Mouse (Mus musculus) heart, embryonic 11.5 days (tissue): Measurements from ENCODE around the gene Kank2. TPM values are rescaled to one million over a fixed set of nuclear protein-coding genes. Genes with fewer than 3 reads are reported as not detected.

ENCODE experiments used
- ATAC-seq: fragments of 200-750 bp; cut with Nextera tagmentation; replicated peaks from 2 replicates; pipeline ENCODE4 v1.8.0; 2017; ENCODE audit warnings: moderate library complexity; ENCODE audit not compliant: insufficient number of reproducible peaks, low FRiP score, low TSS enrichment
- H3K27ac ChIP-seq: fragments of 300-500 bp; sonication (generic); 2 replicates; pipeline ENCODE4 v1.5.1; 2014; ENCODE audit warnings: mild to moderate bottlenecking, low read depth, low read length
- H3K27me3 ChIP-seq: fragments of 300-500 bp; sonication (generic); 2 replicates; pipeline ENCODE4 v1.6.1; 2014; ENCODE audit warnings: mild to moderate bottlenecking, low read length, mixed read lengths; ENCODE audit not compliant: control insufficient read depth, insufficient read depth
- H3K36me3 ChIP-seq: fragments of 300-500 bp; sonication (generic); 2 replicates; pipeline ENCODE4 v1.6.1; 2014; ENCODE audit warnings: mild to moderate bottlenecking, low read length, moderate library complexity, mixed read lengths; ENCODE audit not compliant: control insufficient read depth, insufficient read depth
- H3K4me1 ChIP-seq: fragments of 300-500 bp; sonication (generic); 2 replicates; pipeline ENCODE4 v1.6.1; 2014; ENCODE audit warnings: low read length; ENCODE audit not compliant: control insufficient read depth, insufficient read depth
- H3K4me2 ChIP-seq: fragments of 300-500 bp; sonication (generic); 2 replicates; pipeline ENCODE4 v1.6.1; 2014; ENCODE audit warnings: mild to moderate bottlenecking, moderate library complexity
- H3K4me3 ChIP-seq: fragments of 300-500 bp; sonication (generic); 2 replicates; pipeline ENCODE4 v1.5.1; 2014; ENCODE audit warnings: low read depth, low read length
- H3K9ac ChIP-seq: fragments of 300-500 bp; sonication (generic); 2 replicates; pipeline ENCODE4 v1.6.1; 2014; ENCODE audit warnings: mild to moderate bottlenecking, low read depth, low read length, moderate library complexity
- H3K9me3 ChIP-seq: fragments of 300-500 bp; sonication (generic); replicated peaks from 2 replicates; pipeline ENCODE4 v1.6.1; 2016; ENCODE audit warnings: low read length; ENCODE audit not compliant: control insufficient read depth
- WGBS: fragments of 180-500 bp; shearing (Covaris S2); extraction: QIAGEN DNeasy Blood & Tissue Kit; methylation state at CpG from one replicate; pipeline ENCODE4 v1.1.7; 2014; ENCODE audit not compliant: insufficient replicate concordance; 5-methylcytosine and 5-hydroxymethylcytosine counted together
- polyA plus RNA-seq: library from polyadenylated mRNA; unstranded; fragments of >200 nt; fragmentation: Nextera tagmentation; extraction: Ambion mirVana; gene quantifications from 2 replicates; pipeline ENCODE4 v1.2.1, GENCODE M21; 2014

The Kank2 gene
- polyA plus RNA-seq, 1 experiment from 2014 or later: 8.9 TPM

- whole genome bisulfite sequencing: 65% methylated on average over 4 of the region's 4 CpGs
- peaks cover 7% of the 10 kb centered on the region; the same call in 1 of the 2 replicates for H3K36me3 ChIP-seq
- no peak for ATAC-seq
These were observed 25.4 kb upstream of the Kank2 start for GRCm38 (mm10) chr9:21823957-21824356.

DNA sequence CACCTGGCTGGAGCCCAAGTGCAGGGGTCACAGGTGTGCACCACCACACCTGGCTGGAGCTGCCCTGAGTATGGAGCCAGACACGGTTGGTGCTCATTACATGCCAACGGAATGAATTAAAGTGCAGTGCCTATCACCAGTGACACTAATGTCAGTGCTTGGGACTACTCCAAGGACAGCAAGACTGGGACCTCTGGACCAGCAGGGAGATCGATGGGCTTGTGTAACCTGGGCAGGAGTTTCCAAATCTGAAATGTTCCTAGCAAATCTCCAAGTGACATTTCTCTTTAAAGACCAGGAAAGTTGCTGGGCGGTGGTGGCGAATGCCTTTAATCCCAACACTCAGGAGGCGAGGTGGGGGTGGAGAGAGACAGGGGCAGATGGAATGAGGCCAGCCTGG lies 24.1 kb upstream of the Kank2 start:
- Histone ChIP-seq H3K4me1 (no peaks in the 10 kb centered on the region), H3K27ac (no peak overlapping the region), H3K4me3 (no peak overlapping the region), H3K9me3 (no peaks in the 10 kb centered on the region), H3K9ac (no peak overlapping the region), H3K27me3 (no peaks in the 10 kb centered on the region), H3K4me2 (no peak overlapping the region), H3K36me3 (peaks cover 8% of the 10 kb centered on the region)
- 72% methylated on average over 6 of the region's 6 CpGs for WGBS
- no peak for ATAC-seq

More at GRCm38 (mm10) chr9:21823957-21824356, 25.4 kb upstream of the Kank2 start:
- H3K4me2 ChIP-seq: no peak overlapping the region
- H3K9ac ChIP-seq: no peak overlapping the region
- no peak overlapping the region for H3K27ac ChIP-seq
- H3K4me1 ChIP-seq: no peaks in the 10 kb centered on the region
- H3K4me3 ChIP-seq: no peak overlapping the region
- no peaks in the 10 kb centered on the region for H3K9me3 ChIP-seq
- no peaks in the 10 kb centered on the region for H3K27me3 ChIP-seq

DNA sequence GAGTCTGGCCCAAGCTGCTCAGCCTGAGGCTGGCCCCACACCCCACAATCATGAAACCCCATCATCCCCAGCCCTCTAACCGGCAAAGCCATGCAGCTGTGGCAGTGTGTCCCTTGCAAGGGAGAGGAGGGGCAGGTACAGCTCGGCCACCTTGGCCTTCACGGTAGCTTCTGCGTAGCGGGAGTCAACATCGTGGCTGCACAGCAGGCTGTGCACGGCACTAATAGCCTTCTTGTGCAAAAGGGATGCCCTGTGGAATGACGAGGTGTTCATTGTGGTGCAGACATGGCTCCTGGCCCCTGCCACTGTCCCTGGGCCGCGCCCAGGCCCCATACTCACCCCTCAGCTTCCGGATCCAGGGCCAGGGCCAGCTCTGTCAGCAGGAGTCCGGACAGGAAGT lies 21.6 kb upstream of the Kank2 start:
- Histone ChIP-seq H3K9ac (no peak overlapping the region), H3K9me3 (no peaks in the 10 kb centered on the region), H3K4me3 (no peak overlapping the region), H3K4me1 (no peaks in the 10 kb centered on the region), H3K36me3 (peaks cover 21% of the 10 kb centered on the region), H3K4me2 (no peak overlapping the region), H3K27ac (no peak overlapping the region), H3K27me3 (no peaks in the 10 kb centered on the region)
- no peak for ATAC-seq
- WGBS: 81% methylated on average over 12 of the region's 12 CpGs

- H3K9ac ChIP-seq: no peak overlapping the region
- no peak overlapping the region for H3K4me2 ChIP-seq
- no peak overlapping the region for H3K27ac ChIP-seq
- no peaks in the 10 kb centered on the region for H3K27me3 ChIP-seq
- WGBS: 92% methylated on average over 2 of the region's 2 CpGs
- peaks cover 25% of the 10 kb centered on the region for H3K36me3 ChIP-seq
- H3K4me1 ChIP-seq: no peaks in the 10 kb centered on the region
- no peaks in the 10 kb centered on the region for H3K9me3 ChIP-seq
- no peak overlapping the region for H3K4me3 ChIP-seq
- no peak for ATAC-seq
These were observed 20.7 kb upstream of the Kank2 start for GRCm38 (mm10) chr9:21819181-21819729.

DNA sequence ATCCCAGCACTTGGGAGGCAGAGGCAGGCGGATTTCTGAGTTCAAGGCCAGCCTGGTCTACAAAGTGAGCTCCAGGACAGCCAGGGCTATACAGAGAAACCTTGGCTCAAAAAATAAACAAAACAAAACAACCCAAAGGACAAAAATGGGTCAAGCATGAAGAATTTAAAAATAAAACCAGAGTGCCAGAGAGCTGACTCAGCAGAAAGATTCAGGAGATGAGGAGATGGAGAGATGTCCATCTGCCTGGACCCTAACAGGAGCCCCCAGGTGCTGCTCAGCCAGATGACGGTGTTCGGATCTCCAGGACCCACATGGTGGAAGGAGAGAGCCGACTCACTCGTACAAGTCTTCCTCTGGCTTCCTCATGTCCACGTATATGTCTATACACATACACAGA lies 20.0 kb upstream of the Kank2 start:
- 89% methylated on average over 6 of the region's 6 CpGs for WGBS
- no peak overlapping the region for H3K4me3 ChIP-seq
- no peak for ATAC-seq
- no peak overlapping the region for H3K9ac ChIP-seq
- H3K9me3 ChIP-seq: no peaks in the 10 kb centered on the region
- no peaks in the 10 kb centered on the region for H3K27me3 ChIP-seq
- H3K4me2 ChIP-seq: no peak overlapping the region
- H3K4me1 ChIP-seq: no peaks in the 10 kb centered on the region
- peaks cover 27% of the 10 kb centered on the region for H3K36me3 ChIP-seq
- no peak overlapping the region for H3K27ac ChIP-seq

GRCm38 (mm10) chr9:21818125-21818524 lies 19.6 kb upstream of the Kank2 start:
- Histone ChIP-seq H3K9me3 (no peaks in the 10 kb centered on the region), H3K4me2 (no peak overlapping the region), H3K4me3 (no peak overlapping the region), H3K4me1 (no peaks in the 10 kb centered on the region), H3K27me3 (no peaks in the 10 kb centered on the region), H3K36me3 (peaks cover 27% of the 10 kb centered on the region), H3K9ac (no peak overlapping the region), H3K27ac (no peak overlapping the region)
- ATAC-seq: no peak
- 75% methylated on average over 4 of the region's 4 CpGs for WGBS

GRCm38 (mm10) chr9:21816716-21817305 lies 18.3 kb upstream of the Kank2 start:
- Histone ChIP-seq H3K27ac (no peak overlapping the region), H3K36me3 (peaks cover 27% of the 10 kb centered on the region), H3K4me2 (no peak overlapping the region), H3K4me1 (no peaks in the 10 kb centered on the region), H3K9ac (no peak overlapping the region), H3K4me3 (no peak overlapping the region), H3K27me3 (no peaks in the 10 kb centered on the region), H3K9me3 (no peaks in the 10 kb centered on the region)
- no peak for ATAC-seq
- 74% methylated on average over 9 of the region's 9 CpGs for WGBS

- no peak overlapping the region for H3K27ac ChIP-seq
- WGBS: 77% methylated on average over 5 of the region's 5 CpGs
- H3K4me3 ChIP-seq: no peak overlapping the region
- ATAC-seq: no peak
- no peaks in the 10 kb centered on the region for H3K4me1 ChIP-seq
- H3K36me3 ChIP-seq: peaks cover 15% of the 10 kb centered on the region
- H3K27me3 ChIP-seq: no peaks in the 10 kb centered on the region
- no peak overlapping the region for H3K4me2 ChIP-seq
- H3K9me3 ChIP-seq: no peaks in the 10 kb centered on the region
- no peak overlapping the region for H3K9ac ChIP-seq
These were observed 12.6 kb upstream of the Kank2 start for GRCm38 (mm10) chr9:21811170-21811569.

GRCm38 (mm10) chr9:21808561-21808960 lies 10.0 kb upstream of the Kank2 start:
- 51% methylated on average over 3 of the region's 3 CpGs for WGBS
- Histone ChIP-seq H3K27ac (no peak overlapping the region), H3K4me1 (no peaks in the 10 kb centered on the region), H3K4me3 (no peak overlapping the region), H3K27me3 (no peaks in the 10 kb centered on the region), H3K9ac (no peak overlapping the region), H3K9me3 (no peaks in the 10 kb centered on the region), H3K4me2 (no peak overlapping the region), H3K36me3 (peaks cover 5% of the 10 kb centered on the region)
- ATAC-seq: no peak
